8 mouse cellular contexts compared by ENCODE assay signal in the genomic region with DNA sequence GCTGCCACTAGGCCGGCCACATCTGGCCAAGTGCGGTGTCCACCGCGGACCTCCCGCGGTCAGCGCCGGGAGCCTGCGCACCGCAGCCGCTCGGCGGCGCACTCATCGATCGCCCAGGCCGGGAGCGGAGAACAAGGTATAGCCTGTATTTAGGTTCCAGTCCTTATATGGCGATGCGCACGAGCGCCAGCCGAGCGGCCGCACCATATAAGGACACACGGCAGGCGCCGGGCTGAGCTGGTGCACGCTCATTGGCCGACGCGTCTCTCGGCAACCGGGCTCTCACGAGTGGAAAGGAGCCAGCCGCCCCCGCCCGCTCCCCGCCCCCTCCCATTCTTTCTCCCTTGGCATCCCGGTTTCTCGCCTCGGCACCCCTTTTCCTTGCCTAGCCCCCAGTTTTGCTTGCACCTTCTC. TPM values are rescaled to one million over a fixed set of nuclear protein-coding genes. Genes with fewer than 3 reads are reported as not detected.
DNase-seq lines count a peak whose midpoint lies in the region; ATAC-seq and TF ChIP-seq lines count a peak whose summit lies in the region.

No protein-coding gene starts in this region.

- peak; percentile 89 for ATAC-seq in heart, embryonic 14.5 days (ENCODE audit: insufficient number of reproducible peaks, insufficient read depth, low FRiP score, low read depth)
- ATAC-seq in liver, postnatal 0 days = peak; percentile 57
- ATAC-seq in neural tube, embryonic 13.5 days (ENCODE audit: low read depth) = peak; percentile 95

- H3K9me3 ChIP-seq in embryonic facial prominence, embryonic 10.5 days = no peaks in the 10 kb centered on the region
- no peaks in the 10 kb centered on the region for H3K9me3 ChIP-seq in heart, embryonic 14.5 days (ENCODE audit: control insufficient read depth, low read length)
- H3K9me3 ChIP-seq in liver, postnatal 0 days (ENCODE audit: low read length) = no peaks in the 10 kb centered on the region
- H3K9me3 ChIP-seq in neural tube, embryonic 13.5 days = no peaks in the 10 kb centered on the region

- H3K36me3 ChIP-seq in embryonic facial prominence, embryonic 10.5 days (replicated peaks) = no peaks in the 10 kb centered on the region
- H3K36me3 ChIP-seq in heart, embryonic 14.5 days (ENCODE audit: control insufficient read depth, insufficient read depth, low read length) = no peaks in the 10 kb centered on the region
- no peaks in the 10 kb centered on the region for H3K36me3 ChIP-seq in liver, postnatal 0 days (replicated peaks; ENCODE audit: insufficient read depth, low read length)
- no peaks in the 10 kb centered on the region for H3K36me3 ChIP-seq in neural tube, embryonic 13.5 days

- H3K9ac ChIP-seq in heart, embryonic 14.5 days (ENCODE audit: low read length) = peak overlapping the region; percentile 74
- H3K9ac ChIP-seq in liver, postnatal 0 days (replicated peaks) = no peak overlapping the region
- peak overlapping the region; percentile 95 for H3K9ac ChIP-seq in neural tube, embryonic 13.5 days

- peaks cover 98% of the 10 kb centered on the region for H3K27me3 ChIP-seq in embryonic facial prominence, embryonic 10.5 days (replicated peaks; ENCODE audit: low read depth, poor library complexity, severe bottlenecking)
- peaks cover 75% of the 10 kb centered on the region for H3K27me3 ChIP-seq in heart, embryonic 14.5 days (ENCODE audit: control insufficient read depth, insufficient read depth, low read length)
- peaks cover 100% of the 10 kb centered on the region for H3K27me3 ChIP-seq in liver, postnatal 0 days (ENCODE audit: insufficient read depth, low read length)
- H3K27me3 ChIP-seq in neural tube, embryonic 13.5 days = peaks cover 73% of the 10 kb centered on the region

- under 1% methylated on average over 42 of the region's 42 CpGs for WGBS in embryonic facial prominence, embryonic 10.5 days
- WGBS in heart, embryonic 14.5 days = under 1% methylated on average over 39 of the region's 42 CpGs
- WGBS in liver, postnatal 0 days (ENCODE audit: insufficient replicate concordance) = 1% methylated on average over 42 of the region's 42 CpGs
- WGBS in neural tube, embryonic 13.5 days = under 1% methylated on average over 42 of the region's 42 CpGs

- H3K4me2 ChIP-seq in heart, embryonic 14.5 days (ENCODE audit: low read length) = peak overlapping the region; percentile 97
- H3K4me2 ChIP-seq in liver, postnatal 0 days (ENCODE audit: low read depth, low read length) = peak overlapping the region; percentile 59
- peak overlapping the region; percentile 93 for H3K4me2 ChIP-seq in neural tube, embryonic 13.5 days

- peaks cover 68% of the 10 kb centered on the region for H3K4me1 ChIP-seq in embryonic facial prominence, embryonic 10.5 days
- peaks cover 28 to 40% of the 10 kb centered on the region in 2 experiments for H3K4me1 ChIP-seq in heart, embryonic 14.5 days (ENCODE audit: control insufficient read depth in 2 of 2, insufficient read depth in 2 of 2, low read length in 2 of 2)
- H3K4me1 ChIP-seq in liver, postnatal 0 days (ENCODE audit: insufficient read depth) = peaks cover 42% of the 10 kb centered on the region
- H3K4me1 ChIP-seq in neural tube, embryonic 13.5 days (replicated peaks) = peaks cover 68% of the 10 kb centered on the region

- peak; percentile 37 for TF ChIP-seq CTCF in liver, postnatal 0 days (IDR thresholded peaks at IDR 0.05; ENCODE audit: low read depth)

- no peak for TF ChIP-seq EP300 in liver, postnatal 0 days (IDR thresholded peaks at IDR 0.05; ENCODE audit: low read depth)

- peak overlapping the region; percentile 59 for H3K4me3 ChIP-seq in embryonic facial prominence, embryonic 10.5 days
- H3K4me3 ChIP-seq in heart, embryonic 14.5 days (ENCODE audit: control insufficient read depth in 1 of 2, insufficient read depth in 1 of 2, low read depth in 1 of 2, low read length in 2 of 2) = peak overlapping the region; percentile 26 to 39
- peak overlapping the region; percentile 17; the same call in 1 of the 2 replicates for H3K4me3 ChIP-seq in liver, postnatal 0 days (ENCODE audit: low read depth, low read length)
- H3K4me3 ChIP-seq in neural tube, embryonic 13.5 days = peak overlapping the region; percentile 33

- DNase-seq in 3134 (ENCODE audit: extremely low read depth, insufficient read length, low spot score) (peak; percentile 92), NIH3T3 (ENCODE audit: low read depth) (peak; percentile 98)
- DNase-seq in embryonic facial prominence, embryonic 10.5 days (ENCODE audit: low spot score) = peak; percentile 96
- DNase-seq in kidney, postnatal 25 days = peak; percentile 74 to 91
- DNase-seq in liver, postnatal 0 days = peak; percentile 76
- peak; percentile 91 for DNase-seq in testis, postnatal 14 days (ENCODE audit: low spot score)

- peak overlapping the region; percentile 90 for H3K27ac ChIP-seq in embryonic facial prominence, embryonic 10.5 days (replicated peaks)
- peak overlapping the region; percentile 32 to 85 for H3K27ac ChIP-seq in heart, embryonic 14.5 days (replicated peaks in 1 of 2; ENCODE audit: control insufficient read depth in 1 of 2, insufficient read depth in 1 of 2, low read depth in 2 of 2, low read length in 2 of 2)
- H3K27ac ChIP-seq in liver, postnatal 0 days (ENCODE audit: low read depth) = 0 out of 2 replicates have a peak overlapping the region, but pooled peaks have one; percentile 11
- H3K27ac ChIP-seq in neural tube, embryonic 13.5 days (replicated peaks) = peak overlapping the region; percentile 96

RNA-seq across cellular contexts. Expression of gene Cbx8, which starts 12.5 kb away (rescaled TPM):
- 11.6 and 12.4 TPM in 2 replicates for polyA plus RNA-seq in embryonic facial prominence, embryonic 10.5 days (2016; fragmentation: Nextera tagmentation; extraction: Ambion mirVana)
- polyA plus RNA-seq in heart, embryonic 14.5 days (2014; fragmentation: Nextera tagmentation; extraction: Ambion mirVana) = 9.3 and 9.6 TPM in 2 replicates
- 3.1 and 3.9 TPM in 2 replicates for polyA plus RNA-seq in liver, postnatal 0 days (2015; fragmentation: Nextera tagmentation; extraction: Ambion mirVana)
- 7.0 and 8.5 TPM in 2 replicates for polyA plus RNA-seq in neural tube, embryonic 13.5 days (2015; fragmentation: Nextera tagmentation; extraction: Ambion mirVana)

RNA-seq across cellular contexts. Expression of gene Cbx2, which starts 30.5 kb away (rescaled TPM):
- polyA plus RNA-seq in embryonic facial prominence, embryonic 10.5 days (2016; fragmentation: Nextera tagmentation; extraction: Ambion mirVana) = 150 and 152 TPM in 2 replicates
- polyA plus RNA-seq in heart, embryonic 14.5 days (2014; fragmentation: Nextera tagmentation; extraction: Ambion mirVana) = 9.8 and 11.9 TPM in 2 replicates
- 1.9 and 2.0 TPM in 2 replicates for polyA plus RNA-seq in liver, postnatal 0 days (2015; fragmentation: Nextera tagmentation; extraction: Ambion mirVana)
- polyA plus RNA-seq in neural tube, embryonic 13.5 days (2015; fragmentation: Nextera tagmentation; extraction: Ambion mirVana) = 17.4 and 21.4 TPM in 2 replicates

RNA-seq across cellular contexts. Expression of gene Cbx4, which starts 32.8 kb away (rescaled TPM):
- polyA plus RNA-seq in embryonic facial prominence, embryonic 10.5 days (2016; fragmentation: Nextera tagmentation; extraction: Ambion mirVana) = 4.7 and 5.2 TPM in 2 replicates
- polyA plus RNA-seq in heart, embryonic 14.5 days (2014; fragmentation: Nextera tagmentation; extraction: Ambion mirVana) = 6.5 and 9.2 TPM in 2 replicates
- 2.8 and 4.7 TPM in 2 replicates for polyA plus RNA-seq in liver, postnatal 0 days (2015; fragmentation: Nextera tagmentation; extraction: Ambion mirVana)
- 14.8 and 16.5 TPM in 2 replicates for polyA plus RNA-seq in neural tube, embryonic 13.5 days (2015; fragmentation: Nextera tagmentation; extraction: Ambion mirVana)

Comparison
In these comparisons a context has a peak if more than half of its experiments do, and no peak if none do; other contexts are left out.
1. Peak in every context shown above with its lines: DNase-seq, ATAC-seq, H3K4me3 ChIP-seq and H3K27ac ChIP-seq.
2. H3K27ac ChIP-seq: peak in every context shown above with its lines; median percentile 96 in neural tube, embryonic 13.5 days; 90 in embryonic facial prominence, embryonic 10.5 days; 58 in heart, embryonic 14.5 days; 11 in liver, postnatal 0 days.